Mouse (Mus musculus): ENCODE data around the gene Nsd2.
"Not testable (repeated sequence)": the region's sequence is repeated elsewhere in the genome, so short reads cannot be mapped to it uniquely, and the experiment has no call there.

Gene Nsd2

DNA sequence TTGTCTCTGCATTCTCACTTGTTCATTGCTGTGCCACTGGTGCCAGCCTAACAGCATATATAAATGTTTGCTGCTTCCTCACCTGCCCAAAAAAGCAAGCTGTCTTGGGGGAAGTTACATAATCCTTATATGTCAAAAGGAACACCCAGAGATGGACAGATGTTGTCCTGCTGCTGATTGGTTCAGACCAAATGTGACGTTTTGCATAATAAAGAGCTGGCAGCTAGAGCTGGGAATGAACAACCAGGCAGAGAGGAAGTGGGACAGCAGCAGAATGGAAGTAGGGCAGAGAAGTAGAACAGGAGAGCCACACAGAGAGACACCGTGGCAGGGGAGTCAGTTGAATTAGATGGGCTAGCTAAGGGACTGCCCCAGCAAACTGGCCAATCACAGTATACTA lies 111.9 kb downstream of the Nsd2 start:
- in situ Hi-C loops (cut with MboI, MseI), result no loop called here

DNA sequence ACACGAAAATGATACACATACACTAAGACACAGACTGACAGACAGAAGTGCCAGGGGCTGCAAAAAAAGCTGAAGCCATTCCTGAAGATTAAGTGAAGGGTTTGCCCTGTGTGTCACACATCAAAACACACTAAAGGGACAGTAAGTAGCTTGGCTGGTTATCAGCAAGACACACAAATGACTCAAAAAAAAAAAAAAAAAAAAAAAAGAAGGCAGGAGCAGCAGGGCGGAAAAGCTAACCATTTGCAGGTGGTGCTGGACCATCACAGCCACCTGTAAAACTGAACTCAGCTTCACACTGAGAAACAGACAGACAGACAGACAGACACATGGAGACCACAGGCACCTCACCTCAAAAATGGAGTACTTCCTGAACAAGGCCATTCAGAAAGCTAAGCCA lies 113.6 kb downstream of the Nsd2 start:
- in situ Hi-C loops (cut with MboI, MseI), result no loop called here

DNA sequence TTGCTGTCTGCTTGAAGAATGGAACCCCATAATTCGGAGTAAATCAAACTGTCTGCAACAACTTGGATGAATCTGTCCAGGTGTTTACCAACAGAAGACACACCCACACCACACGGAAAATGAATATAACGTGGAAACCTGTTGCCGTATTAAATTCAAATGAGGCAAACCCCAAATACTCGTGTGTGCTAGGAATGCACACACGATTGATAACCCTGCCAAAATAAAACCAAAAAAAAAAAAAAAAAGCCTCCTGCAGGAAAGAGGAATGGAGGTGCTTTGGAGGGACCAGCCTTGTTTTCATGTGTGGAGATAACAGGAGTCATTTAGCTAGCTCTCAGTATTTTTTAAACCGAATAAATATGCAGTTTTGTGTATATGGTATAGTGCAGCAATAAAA lies 114.4 kb downstream of the Nsd2 start:
- in situ Hi-C loops (cut with MboI, MseI), result no loop called here

DNA sequence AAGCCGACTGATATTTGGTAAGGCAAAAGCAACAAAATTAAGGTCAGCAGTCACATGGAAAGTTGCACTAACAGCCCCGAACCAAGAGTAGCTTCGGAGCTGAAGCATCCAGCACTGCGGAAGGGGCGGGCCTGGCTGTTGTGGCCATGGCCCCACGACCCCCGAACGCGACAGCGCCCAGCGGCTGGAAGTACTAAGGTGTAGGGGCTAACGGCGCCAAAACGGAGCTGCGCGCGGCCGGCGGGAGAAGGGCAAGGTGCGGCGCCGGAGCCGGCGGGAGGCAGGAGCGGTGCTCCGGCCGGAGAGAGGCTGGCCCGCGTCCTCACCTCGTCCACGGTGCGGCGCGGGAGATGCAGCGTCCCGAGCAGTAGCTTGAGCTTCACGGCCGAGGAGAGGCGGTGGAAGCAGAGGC lies 115.2 kb downstream of the Nsd2 start:
- in situ Hi-C loops (cut with MboI, MseI), result no loop called here

DNA sequence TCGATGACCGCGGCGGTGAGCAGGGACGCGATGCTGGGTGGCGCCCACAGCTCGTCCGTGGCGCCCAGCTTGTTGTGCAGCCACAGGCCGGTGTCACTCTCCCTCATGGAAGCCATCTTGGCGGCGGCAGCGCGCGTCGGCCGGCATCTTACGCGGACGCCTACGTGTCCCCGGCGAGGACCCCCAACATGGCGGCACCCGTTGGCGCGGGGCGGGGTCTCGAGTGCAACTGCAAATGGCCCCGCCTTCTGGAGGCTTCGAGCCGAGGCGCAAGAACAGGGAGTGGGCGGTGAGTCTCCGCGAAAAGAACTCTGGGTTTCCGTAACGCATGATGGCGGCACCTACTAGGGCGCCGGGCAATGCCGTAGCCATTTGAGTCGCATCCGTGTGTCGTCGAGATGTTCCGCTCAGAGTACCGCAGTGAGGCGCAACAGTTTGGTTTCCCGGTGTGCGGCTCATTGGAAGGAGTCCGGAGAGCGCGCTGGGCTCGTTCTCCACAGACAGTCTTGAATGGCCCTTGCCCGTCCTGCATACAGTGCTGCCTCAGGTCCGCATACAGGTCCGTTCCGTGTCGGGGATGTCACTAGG lies 115.7 kb downstream of the Nsd2 start, which contains the start of gene Nelfa:
Gene Nelfa, minus strand, starts transcription at position 294 of the 588 bp plus-strand sequence.
- in situ Hi-C loops (cut with MboI, MseI), result no loop called here

DNA sequence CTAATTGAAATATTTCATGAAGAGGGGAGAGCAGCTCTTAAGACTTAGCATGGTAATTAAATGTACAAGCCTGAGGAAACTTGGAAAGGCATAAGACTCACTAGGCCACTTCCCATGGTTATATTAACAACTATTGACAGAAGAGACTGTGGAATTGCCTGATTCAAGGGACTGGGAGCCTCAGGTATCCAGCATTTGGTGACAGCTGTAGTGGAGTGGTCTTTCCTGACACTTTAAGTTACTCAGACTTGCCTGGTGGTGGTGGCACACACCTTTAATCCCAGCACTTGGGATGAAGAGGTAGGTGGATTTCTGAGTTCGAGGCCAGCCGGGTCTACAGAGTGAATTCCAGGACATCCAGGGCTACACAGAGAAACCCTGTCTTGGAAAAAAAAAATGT lies 116.7 kb downstream of the Nsd2 start:
- in situ Hi-C loops (cut with MboI, MseI), result no loop called here

DNA sequence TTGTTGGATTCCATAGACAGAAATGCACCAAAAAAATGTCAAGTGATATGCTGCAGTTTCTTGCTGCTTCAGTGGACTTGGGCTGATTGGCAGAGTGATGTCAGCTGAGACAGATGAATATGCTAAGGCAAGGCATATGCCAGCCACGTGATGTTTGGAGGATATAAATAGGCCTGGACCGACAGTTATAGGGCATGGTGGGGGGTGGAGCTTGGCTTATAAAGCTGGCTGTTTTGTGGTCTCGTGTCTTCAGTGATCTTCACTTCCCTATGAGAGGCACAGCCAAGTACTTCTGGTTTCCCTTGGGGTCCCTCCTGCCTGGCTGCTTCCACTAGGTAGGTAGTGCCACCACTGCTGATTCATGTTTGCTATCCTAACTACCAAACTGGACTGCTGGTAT lies 117.9 kb downstream of the Nsd2 start:
- in situ Hi-C loops (cut with MboI, MseI), result no loop called here

DNA sequence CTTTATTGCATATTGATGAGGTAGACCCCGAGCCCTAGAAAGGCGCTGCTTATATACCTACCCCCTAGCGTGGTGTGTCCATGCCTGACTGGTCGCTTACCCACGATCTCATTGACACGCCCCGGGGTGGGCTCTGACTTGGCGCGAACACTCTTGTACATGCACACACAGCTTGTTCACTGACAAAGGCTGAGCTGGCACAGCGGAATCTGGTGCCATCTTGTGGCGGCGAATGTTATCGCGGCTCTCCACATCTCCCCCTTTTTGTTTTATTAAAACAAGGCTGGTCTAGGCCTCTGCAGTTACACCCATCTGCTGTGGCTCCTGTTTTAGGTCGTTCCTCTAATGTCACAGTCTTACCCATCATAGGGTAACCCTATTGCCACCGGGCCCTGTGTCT lies 126.5 kb downstream of the Nsd2 start:
- in situ Hi-C loops (cut with MboI, MseI), result not testable (repeated sequence)
